Mouse (Mus musculus): ENCODE measurements around the gene Prelid3b. TPM values are rescaled to one million over a fixed set of nuclear protein-coding genes. Genes with fewer than 3 reads are reported as not detected.

Gene Prelid3b
- polyA plus RNA-seq, 1 experiment from 2014 or later = 113 TPM

DNA sequence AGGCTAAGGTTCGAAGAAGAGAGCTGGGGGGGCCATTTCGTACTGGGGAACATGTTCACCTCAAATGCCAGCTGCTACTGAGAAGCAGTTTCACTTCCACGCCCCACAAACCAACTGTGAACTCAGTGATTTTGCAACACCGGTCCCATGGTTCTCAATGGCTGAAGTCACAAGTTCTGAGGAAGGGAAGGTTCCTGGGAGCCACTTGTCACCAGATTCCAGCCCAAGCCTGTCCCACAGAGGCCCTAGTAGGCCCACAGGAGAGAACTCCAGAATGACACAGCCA lies 35.2 kb downstream of the Prelid3b start:
- peak overlapping the region; percentile 83; the same call in 1 of the 2 replicates for H3K4me2 ChIP-seq
- H3K27me3 ChIP-seq (replicated peaks) = no peaks in the 10 kb centered on the region
- no peaks in the 10 kb centered on the region for H3K9me3 ChIP-seq
- H3K9ac ChIP-seq = no peak overlapping the region
- no peaks in the 10 kb centered on the region for H3K36me3 ChIP-seq (replicated peaks)
- H3K4me1 ChIP-seq = peaks cover 21% of the 10 kb centered on the region
- WGBS = 96% methylated on average over 4 of the region's 4 CpGs
- no peak overlapping the region for H3K27ac ChIP-seq
- ATAC-seq (replicated peaks) = no peak
- no peak overlapping the region for H3K4me3 ChIP-seq

DNA sequence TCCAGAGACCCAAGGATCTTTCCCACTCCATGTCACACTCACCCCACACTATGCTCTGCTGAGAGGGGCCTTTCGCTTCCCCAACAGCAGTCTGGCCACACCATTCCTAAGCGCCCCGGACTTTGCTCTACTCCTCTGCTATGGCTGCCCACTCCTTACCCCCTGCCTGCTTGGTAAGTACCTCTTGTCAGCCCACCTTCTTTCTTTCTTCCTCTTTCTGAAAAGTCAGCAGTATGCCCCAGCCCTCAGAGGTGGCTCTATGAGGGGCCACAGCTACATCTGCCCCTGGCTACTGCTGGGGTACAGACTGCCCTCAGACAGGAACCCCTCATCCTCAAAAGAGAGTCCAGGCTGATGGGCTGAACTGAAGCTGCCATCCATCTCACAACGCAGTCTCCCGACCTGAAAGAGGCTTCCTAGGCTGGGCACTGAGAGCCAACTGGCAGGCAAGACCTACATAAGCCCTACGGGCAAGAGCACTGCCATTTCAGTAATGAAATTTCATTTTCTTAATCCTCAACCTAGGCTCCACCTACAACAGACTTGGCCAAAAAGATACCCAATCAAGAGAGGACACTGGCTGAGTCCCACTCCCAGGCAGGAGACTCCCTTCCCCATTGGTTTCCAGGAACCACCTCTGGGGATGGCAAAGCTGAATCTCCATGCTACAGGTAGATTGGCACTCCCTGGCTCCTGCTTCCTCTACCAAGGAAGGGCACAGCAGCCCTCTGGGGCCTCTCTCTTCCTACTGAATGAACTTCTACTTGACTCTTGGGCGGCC lies 35.8 kb downstream of the Prelid3b start:
- no peak overlapping the region for H3K4me2 ChIP-seq
- H3K4me3 ChIP-seq = no peak overlapping the region
- no peaks in the 10 kb centered on the region for H3K9me3 ChIP-seq
- no peak overlapping the region for H3K27ac ChIP-seq
- H3K27me3 ChIP-seq (replicated peaks) = no peaks in the 10 kb centered on the region
- 94% methylated on average over 7 of the region's 7 CpGs for WGBS
- H3K9ac ChIP-seq = no peak overlapping the region
- peaks cover 21% of the 10 kb centered on the region for H3K4me1 ChIP-seq
- H3K36me3 ChIP-seq (replicated peaks) = no peaks in the 10 kb centered on the region
- no peak for ATAC-seq (replicated peaks)

DNA sequence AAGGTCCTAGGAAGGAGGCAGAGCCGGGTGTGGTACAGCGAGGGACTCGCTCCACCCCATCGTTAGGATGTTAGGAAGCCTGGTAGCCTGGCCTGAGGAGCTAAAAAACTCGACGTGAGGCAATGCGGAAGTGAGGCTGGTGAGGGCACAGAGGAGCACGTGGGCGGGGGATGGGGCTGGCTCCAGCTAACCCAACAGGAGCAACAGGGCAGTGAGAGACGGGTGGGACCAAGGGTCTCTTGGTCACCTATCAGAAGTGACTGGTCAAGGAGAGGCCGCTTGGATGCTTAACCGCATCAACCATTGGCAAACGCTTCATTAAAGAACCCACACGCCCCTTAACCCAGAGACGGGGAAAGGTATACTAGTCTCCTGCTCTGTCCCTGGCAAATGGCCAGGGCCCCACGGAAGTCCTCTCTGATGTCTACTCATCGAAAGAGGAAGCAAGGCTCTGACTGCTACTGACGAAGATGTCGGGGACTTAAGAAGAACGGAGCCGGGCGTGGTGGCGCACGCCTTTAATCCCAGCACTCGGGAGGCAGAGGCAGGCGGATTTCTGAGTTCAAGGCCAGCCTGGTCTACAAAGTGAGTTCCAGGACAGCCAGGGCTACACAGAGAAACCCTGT lies 36.7 kb downstream of the Prelid3b start:
- Histone ChIP-seq H3K27ac (no peak overlapping the region), H3K9me3 (no peaks in the 10 kb centered on the region), H3K4me2 (no peak overlapping the region), H3K4me1 (peaks cover 21% of the 10 kb centered on the region), H3K9ac (no peak overlapping the region), H3K27me3 (replicated peaks) (no peaks in the 10 kb centered on the region), H3K36me3 (replicated peaks) (no peaks in the 10 kb centered on the region), H3K4me3 (no peak overlapping the region)
- 93% methylated on average over 26 of the region's 26 CpGs for WGBS
- no peak for ATAC-seq (replicated peaks)

DNA sequence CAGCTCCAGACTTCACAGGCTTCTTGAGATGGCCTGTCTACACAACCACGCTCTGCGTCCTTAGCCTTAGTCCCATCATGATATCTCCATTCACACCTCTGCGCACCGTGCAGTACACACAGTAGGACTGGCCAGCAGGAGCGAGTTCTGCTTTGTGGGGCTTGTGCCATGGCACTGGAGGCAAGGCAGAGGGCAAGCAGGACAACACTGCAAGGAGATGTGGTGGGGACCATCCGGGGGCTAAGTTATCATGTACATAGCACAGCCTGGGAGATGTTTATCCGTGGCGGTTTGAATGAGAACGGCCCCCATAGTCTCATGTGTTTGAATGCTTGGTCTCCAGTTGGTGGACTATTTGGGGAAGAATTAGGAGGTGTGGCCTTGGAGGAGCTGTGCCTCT lies 37.9 kb downstream of the Prelid3b start:
- H3K36me3 ChIP-seq (replicated peaks) = no peaks in the 10 kb centered on the region
- no peak overlapping the region for H3K4me3 ChIP-seq
- no peaks in the 10 kb centered on the region for H3K27me3 ChIP-seq (replicated peaks)
- H3K27ac ChIP-seq = no peak overlapping the region
- H3K4me2 ChIP-seq = no peak overlapping the region
- 98% methylated on average over 9 of the region's 9 CpGs for WGBS
- no peaks in the 10 kb centered on the region for H3K9me3 ChIP-seq
- no peak overlapping the region for H3K9ac ChIP-seq
- H3K4me1 ChIP-seq = peaks cover 21% of the 10 kb centered on the region
- ATAC-seq (replicated peaks) = no peak

DNA sequence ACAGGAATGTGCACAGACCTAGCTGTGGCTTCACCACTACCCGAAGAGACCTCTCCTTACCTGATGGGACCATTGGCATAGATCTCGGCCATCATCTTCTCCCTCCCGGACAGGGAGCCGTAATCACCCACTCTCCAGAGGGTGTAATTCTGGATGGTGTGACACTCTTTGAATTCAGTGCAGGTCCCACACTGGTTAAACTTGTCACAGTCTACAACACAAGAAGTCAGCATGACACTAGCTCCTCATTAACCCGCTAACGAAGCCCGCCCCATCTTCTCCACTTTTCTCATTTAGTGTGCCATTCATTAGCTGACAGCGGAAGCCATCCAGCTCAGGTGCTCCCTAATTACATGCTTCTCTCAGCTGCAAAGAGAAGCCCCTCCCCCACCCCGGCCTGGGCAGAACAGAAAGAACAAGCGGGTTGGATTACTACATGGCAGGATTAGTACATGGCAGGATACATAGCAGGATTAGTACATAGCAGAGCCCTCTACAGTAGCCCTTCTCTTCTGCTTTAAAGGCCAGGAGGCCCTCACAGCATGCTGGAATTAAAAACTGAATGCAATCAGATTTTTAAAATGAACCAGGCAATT lies 43.8 kb downstream of the Prelid3b start:
- peak; percentile 65 for ATAC-seq (replicated peaks)
- no peak overlapping the region for H3K9ac ChIP-seq
- no peaks in the 10 kb centered on the region for H3K27me3 ChIP-seq (replicated peaks)
- peaks cover 23% of the 10 kb centered on the region; the same call in 1 of the 2 replicates for H3K36me3 ChIP-seq (replicated peaks)
- H3K4me2 ChIP-seq = no peak overlapping the region
- no peaks in the 10 kb centered on the region for H3K9me3 ChIP-seq
- 64% methylated on average over 10 of the region's 10 CpGs for WGBS
- no peak overlapping the region for H3K4me3 ChIP-seq
- no peak overlapping the region for H3K27ac ChIP-seq
- 0 out of 2 replicates have a peak, but pooled peaks cover 3% of the 10 kb centered on the region for H3K4me1 ChIP-seq

DNA sequence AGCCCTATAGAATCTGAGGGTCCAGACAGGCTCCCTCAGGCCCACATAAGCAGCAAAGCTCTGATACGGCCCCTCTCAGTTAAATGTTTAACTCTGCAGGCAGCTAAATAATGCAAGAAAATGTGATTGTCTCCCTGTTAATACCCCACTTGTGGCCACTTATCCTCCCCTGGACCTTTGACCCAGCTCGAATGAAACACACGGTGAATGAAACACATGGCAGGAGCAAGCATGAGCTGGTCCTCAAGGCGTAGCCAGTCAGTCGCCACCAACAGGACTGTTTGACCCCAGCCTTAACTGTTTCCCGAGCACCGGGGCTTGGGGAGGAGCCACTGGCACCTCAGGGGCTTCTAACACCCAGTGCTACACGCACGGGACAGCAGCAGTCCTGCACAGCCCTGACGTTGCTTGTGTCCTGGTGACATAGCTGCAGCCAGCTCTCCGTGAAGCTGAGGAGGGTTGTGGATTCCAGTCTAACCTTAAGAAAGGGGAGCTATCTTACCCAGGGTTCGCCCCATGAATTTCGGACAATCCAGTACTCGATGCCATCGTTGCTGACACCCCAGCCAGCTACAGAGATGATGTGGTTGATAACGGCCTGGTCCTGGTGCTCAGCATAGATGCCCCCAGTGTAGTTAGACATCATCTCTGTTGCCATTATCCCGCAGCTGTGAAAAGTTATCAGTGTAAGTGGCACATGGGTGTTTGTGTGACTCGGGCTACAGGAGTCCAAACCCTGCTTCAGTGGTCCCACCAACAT lies 44.6 kb downstream of the Prelid3b start:
- Histone ChIP-seq H3K36me3 (replicated peaks) (peaks cover 23% of the 10 kb centered on the region; the same call in 1 of the 2 replicates), H3K9me3 (no peaks in the 10 kb centered on the region), H3K27ac (no peak overlapping the region), H3K4me1 (0 out of 2 replicates have a peak, but pooled peaks cover 3% of the 10 kb centered on the region), H3K4me3 (no peak overlapping the region), H3K9ac (no peak overlapping the region), H3K27me3 (replicated peaks) (no peaks in the 10 kb centered on the region), H3K4me2 (no peak overlapping the region)
- WGBS = 78% methylated on average over 18 of the region's 18 CpGs
- no peak for ATAC-seq (replicated peaks)

DNA sequence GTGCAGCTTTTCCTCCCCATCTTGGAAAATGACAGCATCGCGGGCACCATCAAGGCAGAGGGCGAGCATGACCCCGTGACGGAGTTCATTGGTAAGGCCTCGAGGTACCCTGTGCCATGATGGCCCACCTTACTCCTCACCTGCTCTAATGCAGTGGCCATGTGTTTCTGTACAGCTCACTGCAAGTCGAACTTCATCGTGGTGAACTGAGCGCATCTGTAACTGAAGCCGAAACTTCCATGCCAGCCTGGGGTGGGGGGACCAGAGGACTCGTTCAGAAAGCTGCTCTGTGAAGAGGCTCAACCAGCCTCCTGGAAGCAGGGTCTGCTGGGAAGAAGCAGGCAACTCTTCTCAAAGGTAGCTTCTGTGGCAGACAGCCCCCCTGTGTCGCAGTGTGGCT lies 46.0 kb downstream of the Prelid3b start:
- no peaks in the 10 kb centered on the region for H3K9me3 ChIP-seq
- no peak overlapping the region for H3K4me3 ChIP-seq
- H3K4me1 ChIP-seq = 0 out of 2 replicates have a peak, but pooled peaks cover 3% of the 10 kb centered on the region
- 94% methylated on average over 12 of the region's 12 CpGs for WGBS
- no peak overlapping the region for H3K27ac ChIP-seq
- ATAC-seq (replicated peaks) = no peak
- H3K4me2 ChIP-seq = no peak overlapping the region
- no peak overlapping the region for H3K9ac ChIP-seq
- H3K36me3 ChIP-seq (replicated peaks) = peaks cover 23% of the 10 kb centered on the region; the same call in 1 of the 2 replicates
- no peaks in the 10 kb centered on the region for H3K27me3 ChIP-seq (replicated peaks)

DNA sequence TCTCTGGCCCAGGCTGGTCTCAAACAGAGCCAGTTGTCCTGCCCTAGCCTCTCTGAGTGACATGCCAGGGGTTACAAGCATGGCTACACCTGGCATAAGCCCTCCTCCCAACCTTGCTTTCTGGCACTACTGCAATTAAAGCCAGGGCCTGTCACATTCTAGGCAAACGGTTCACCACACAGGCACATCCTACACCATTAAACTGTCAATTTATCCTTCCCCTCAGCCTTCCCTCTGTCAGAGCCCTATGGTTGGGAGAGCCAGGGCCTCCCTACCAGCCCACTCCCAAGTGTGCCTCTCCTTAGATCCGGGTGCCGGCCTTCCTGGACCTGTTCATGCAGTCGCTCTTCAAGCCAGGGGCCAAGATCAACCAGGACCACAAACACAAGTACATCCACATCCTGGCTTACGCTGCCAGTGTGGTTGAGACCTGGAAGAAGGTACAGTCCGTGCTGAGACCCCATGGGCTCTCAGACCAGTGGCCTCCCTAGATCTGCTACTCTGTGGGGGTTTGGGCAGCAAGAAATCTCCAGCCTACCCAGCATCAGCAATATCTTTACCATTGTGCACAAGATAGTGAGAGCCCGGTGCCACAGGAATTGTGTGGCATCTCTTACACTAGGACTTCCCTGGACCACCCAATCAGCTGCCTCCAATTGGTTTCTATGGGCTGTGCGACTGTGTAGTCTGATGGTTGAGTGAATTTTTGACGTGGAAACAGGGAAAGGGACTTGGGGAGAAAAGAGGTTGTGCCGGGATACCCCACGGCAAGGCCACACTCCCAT lies 48.4 kb downstream of the Prelid3b start:
- 92% methylated on average over 11 of the region's 11 CpGs for WGBS
- Histone ChIP-seq H3K9ac (no peak overlapping the region), H3K36me3 (replicated peaks) (peaks cover 23% of the 10 kb centered on the region; the same call in 1 of the 2 replicates)

DNA sequence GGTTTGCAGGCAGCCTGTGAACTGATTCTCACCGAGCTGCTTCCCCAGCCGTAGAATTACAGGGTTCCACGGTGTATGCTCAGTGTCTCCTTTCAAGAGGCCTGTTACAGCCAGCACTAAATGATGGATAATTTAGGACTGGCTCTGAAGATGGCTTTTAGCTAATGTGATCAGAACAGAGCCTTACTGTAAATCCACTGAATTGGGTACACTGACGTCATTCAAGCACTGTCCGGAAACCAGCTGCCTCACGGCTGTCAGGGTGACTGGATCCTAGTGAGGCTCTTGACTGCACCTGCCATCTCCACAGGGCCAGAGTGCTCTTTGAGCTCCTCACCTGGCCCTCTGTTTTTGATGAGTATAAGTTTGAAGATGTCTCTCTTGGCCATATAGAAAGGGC lies 51.8 kb downstream of the Prelid3b start:
- H3K4me3 ChIP-seq = no peak overlapping the region
- WGBS = 95% methylated on average over 6 of the region's 6 CpGs
- ATAC-seq (replicated peaks) = no peak
- no peak overlapping the region for H3K27ac ChIP-seq
- no peak overlapping the region for H3K9ac ChIP-seq
- H3K4me2 ChIP-seq = no peak overlapping the region
- peaks cover 17% of the 10 kb centered on the region; the same call in 1 of the 2 replicates for H3K36me3 ChIP-seq (replicated peaks)
- peaks cover 9% of the 10 kb centered on the region for H3K4me1 ChIP-seq
- no peaks in the 10 kb centered on the region for H3K9me3 ChIP-seq
- H3K27me3 ChIP-seq (replicated peaks) = no peaks in the 10 kb centered on the region

More for the DNA sequence above, 48.4 kb downstream of the Prelid3b start:
- no peak overlapping the region for H3K4me3 ChIP-seq
- no peak overlapping the region for H3K4me2 ChIP-seq
- no peaks in the 10 kb centered on the region for H3K27me3 ChIP-seq (replicated peaks)
- H3K27ac ChIP-seq = no peak overlapping the region
- no peaks in the 10 kb centered on the region for H3K9me3 ChIP-seq
- H3K4me1 ChIP-seq = 0 out of 2 replicates have a peak, but pooled peaks cover 3% of the 10 kb centered on the region
- no peak for ATAC-seq (replicated peaks)

DNA sequence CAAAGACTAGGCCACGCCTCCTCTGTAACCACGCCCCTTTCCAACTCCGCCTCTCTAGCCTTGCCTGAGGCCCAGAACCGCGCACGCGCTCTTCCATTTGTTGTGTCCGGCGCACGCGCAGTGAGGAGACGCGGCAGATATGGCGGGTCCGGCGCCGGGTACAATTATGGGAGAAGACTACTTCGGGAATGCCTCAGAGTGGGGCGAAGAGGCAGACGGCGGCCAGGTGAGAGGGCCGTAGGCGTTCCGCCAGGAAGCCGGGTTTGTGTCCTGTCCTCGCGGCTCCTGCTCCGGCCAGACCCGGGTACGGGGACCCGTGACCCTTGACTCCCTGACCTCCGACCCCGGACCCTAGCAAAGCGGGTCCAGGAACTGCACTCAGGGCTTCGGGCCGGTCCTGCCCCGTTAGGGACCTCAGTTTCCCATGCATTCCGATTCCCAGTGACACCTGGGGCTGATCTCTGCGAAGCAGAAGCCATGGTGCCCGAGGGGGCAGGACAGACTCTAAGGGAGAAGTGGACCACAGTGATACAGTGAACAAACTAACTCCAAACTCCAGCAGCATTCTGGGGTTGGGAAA lies 57.1 kb downstream of the Prelid3b start, which contains the start of gene Nelfcd:
Gene Nelfcd (plus strand): TSS at position 74 of the 580 bp plus-strand sequence.
- under 1% methylated on average over 40 of the region's 40 CpGs for WGBS
- Histone ChIP-seq H3K27ac (no peak within 1 kb of the TSS), H3K4me1 (peaks cover 12% of the 10 kb centered on the region), H3K4me3 (peak within 1 kb of the TSS; percentile 90), H3K36me3 (replicated peaks) (no peaks in the 10 kb centered on the region), H3K27me3 (replicated peaks) (no peaks in the 10 kb centered on the region), H3K9me3 (no peaks in the 10 kb centered on the region), H3K4me2 (peak within 1 kb of the TSS; percentile 87), H3K9ac (peak within 1 kb of the TSS; percentile 81)
- ATAC-seq (replicated peaks) = peak; percentile 94
